Mouse (Mus musculus): ENCODE measurements around the gene Taf5l. TPM values are rescaled to one million over a fixed set of nuclear protein-coding genes. Genes with fewer than 3 reads are reported as not detected.
"Not testable (repeated sequence)": the region's sequence is repeated elsewhere in the genome, so short reads cannot be mapped to it uniquely, and the experiment has no call there.

Gene Taf5l
- polyA plus RNA-seq, 1 experiment from 2014 or later = 48.8 TPM

GRCm38 (mm10) chr8:124039351-124039750 is 18.2 kb upstream of the Taf5l start:
- DNase-seq (ENCODE audit: extremely low spot score, low spot score) = no peak
- Histone ChIP-seq H3K9me3 (no peaks in the 10 kb centered on the region), H3K36me3 (replicated peaks) (peaks cover 97% of the 10 kb centered on the region), H3K27ac (no peak overlapping the region), H3K4me1 (no peaks in the 10 kb centered on the region), H3K4me3 (no peak overlapping the region), H3K27me3 (ENCODE audit: poor library complexity, severe bottlenecking) (no peaks in the 10 kb centered on the region)
- WGBS = 77% methylated on average over 4 of the region's 4 CpGs

DNA sequence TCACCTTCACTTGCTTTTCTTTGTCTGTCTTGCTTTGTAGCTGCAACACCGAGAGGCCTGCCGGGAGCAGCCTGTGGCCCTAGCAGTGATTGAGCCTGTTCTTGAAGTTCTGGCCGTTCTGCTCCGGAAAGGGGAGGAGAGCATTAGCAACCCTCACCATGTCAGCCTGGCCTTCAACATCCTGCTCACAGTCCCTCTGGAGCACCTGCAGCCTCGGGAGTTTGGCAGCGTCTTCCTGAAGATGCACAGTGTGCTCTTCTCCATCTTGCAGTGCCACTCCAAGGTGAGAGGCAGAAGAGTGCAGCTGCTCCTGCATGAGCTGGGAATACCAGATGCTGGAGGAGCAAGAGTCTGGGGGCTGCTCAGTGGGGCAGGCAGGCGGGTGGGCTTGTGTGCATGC is 16.9 kb upstream of the Taf5l start:
- Histone ChIP-seq H3K27me3 (ENCODE audit: poor library complexity, severe bottlenecking) (no peaks in the 10 kb centered on the region), H3K36me3 (replicated peaks) (peaks cover 97% of the 10 kb centered on the region), H3K27ac (no peak overlapping the region), H3K9me3 (no peaks in the 10 kb centered on the region), H3K4me1 (no peaks in the 10 kb centered on the region), H3K4me3 (no peak overlapping the region)
- DNase-seq (ENCODE audit: extremely low spot score, low spot score) = no peak
- WGBS = 93% methylated on average over 7 of the region's 7 CpGs

DNA sequence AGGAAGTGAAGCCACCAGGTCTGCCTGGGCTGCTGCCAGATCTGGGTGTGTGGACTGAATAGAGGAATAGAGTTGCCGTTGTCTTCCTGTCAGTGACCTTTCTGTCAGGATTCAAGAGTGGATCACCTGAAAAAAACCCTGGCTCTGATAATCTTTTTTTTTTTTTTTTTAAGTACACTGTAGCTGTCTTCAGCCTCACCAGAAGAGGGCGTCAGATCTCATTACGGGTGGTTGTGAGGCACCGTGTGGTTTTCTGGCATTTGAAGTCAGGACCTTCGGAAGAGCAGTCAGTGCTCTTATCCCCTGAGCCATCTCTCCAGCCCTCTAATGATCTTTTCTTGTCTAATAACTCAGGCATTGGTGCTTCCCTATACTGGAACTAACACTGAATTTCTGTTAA is 12.2 kb upstream of the Taf5l start:
- Histone ChIP-seq H3K36me3 (replicated peaks) (peaks cover 94% of the 10 kb centered on the region), H3K4me1 (no peaks in the 10 kb centered on the region), H3K9me3 (no peaks in the 10 kb centered on the region), H3K4me3 (no peak overlapping the region), H3K27me3 (ENCODE audit: poor library complexity, severe bottlenecking) (no peaks in the 10 kb centered on the region), H3K27ac (no peak overlapping the region)
- 68% methylated on average over 5 of the region's 5 CpGs for WGBS
- no peak for DNase-seq (ENCODE audit: extremely low spot score, low spot score)

GRCm38 (mm10) chr8:124027831-124028230 is 6.6 kb upstream of the Taf5l start:
- peaks cover 92% of the 10 kb centered on the region for H3K36me3 ChIP-seq (replicated peaks)
- no peak for DNase-seq (ENCODE audit: extremely low spot score, low spot score)
- H3K9me3 ChIP-seq = no peaks in the 10 kb centered on the region
- H3K4me3 ChIP-seq = no peak overlapping the region
- H3K27ac ChIP-seq = no peak overlapping the region
- WGBS = 90% methylated on average over 6 of the region's 6 CpGs
- no peaks in the 10 kb centered on the region for H3K4me1 ChIP-seq
- no peaks in the 10 kb centered on the region for H3K27me3 ChIP-seq (ENCODE audit: poor library complexity, severe bottlenecking)

GRCm38 (mm10) chr8:124026265-124026664 is 5.1 kb upstream of the Taf5l start:
- 83% methylated on average over 2 of the region's 2 CpGs for WGBS
- H3K4me1 ChIP-seq = peaks cover 15% of the 10 kb centered on the region
- H3K9me3 ChIP-seq; H3K27me3 ChIP-seq (ENCODE audit: poor library complexity, severe bottlenecking); H3K27ac ChIP-seq; DNase-seq (ENCODE audit: extremely low spot score, low spot score); H3K4me3 ChIP-seq: not testable (repeated sequence)
- H3K36me3 ChIP-seq (replicated peaks) = peaks cover 83% of the 10 kb centered on the region

- peak overlapping the region; percentile 87 for H3K4me3 ChIP-seq
- peaks cover 27% of the 10 kb centered on the region for H3K36me3 ChIP-seq (replicated peaks)
- peak overlapping the region; percentile 98 for H3K27ac ChIP-seq
- no peaks in the 10 kb centered on the region for H3K27me3 ChIP-seq (ENCODE audit: poor library complexity, severe bottlenecking)
- H3K4me1 ChIP-seq = peaks cover 40% of the 10 kb centered on the region
- 1% methylated on average over 55 of the region's 87 CpGs for WGBS
- no peaks in the 10 kb centered on the region for H3K9me3 ChIP-seq
- peak; percentile 69 for DNase-seq (ENCODE audit: extremely low spot score, low spot score)
Measured at GRCm38 (mm10) chr8:124020439-124021236, 559 bp downstream of the Taf5l start.

GRCm38 (mm10) chr8:124019782-124020181 is 1.4 kb downstream of the Taf5l start:
- H3K27ac ChIP-seq = no peak overlapping the region
- no peaks in the 10 kb centered on the region for H3K27me3 ChIP-seq (ENCODE audit: poor library complexity, severe bottlenecking)
- peak; percentile 28 for DNase-seq (ENCODE audit: extremely low spot score, low spot score)
- no peaks in the 10 kb centered on the region for H3K9me3 ChIP-seq
- H3K4me3 ChIP-seq = peak overlapping the region; percentile 87
- 47% methylated on average over 13 of the region's 13 CpGs for WGBS
- H3K4me1 ChIP-seq = peaks cover 40% of the 10 kb centered on the region
- peaks cover 18% of the 10 kb centered on the region for H3K36me3 ChIP-seq (replicated peaks)

GRCm38 (mm10) chr8:124014751-124015150 is 6.4 kb downstream of the Taf5l start:
- DNase-seq (ENCODE audit: extremely low spot score, low spot score) = no peak
- 91% methylated on average over 3 of the region's 3 CpGs for WGBS

GRCm38 (mm10) chr8:124014299-124014698 is 6.9 kb downstream of the Taf5l start:
- not testable (repeated sequence) for H3K27ac ChIP-seq; H3K4me1 ChIP-seq; H3K27me3 ChIP-seq (ENCODE audit: poor library complexity, severe bottlenecking); H3K4me3 ChIP-seq; H3K9me3 ChIP-seq; DNase-seq (ENCODE audit: extremely low spot score, low spot score)
- H3K36me3 ChIP-seq (replicated peaks) = peaks cover 17% of the 10 kb centered on the region
- WGBS = 93% methylated on average over 7 of the region's 7 CpGs

More at GRCm38 (mm10) chr8:124014751-124015150, 6.4 kb downstream of the Taf5l start:
- Histone ChIP-seq H3K9me3 (no peaks in the 10 kb centered on the region), H3K27ac (no peak overlapping the region), H3K4me1 (peaks cover 14% of the 10 kb centered on the region), H3K27me3 (ENCODE audit: poor library complexity, severe bottlenecking) (no peaks in the 10 kb centered on the region), H3K36me3 (replicated peaks) (peaks cover 13% of the 10 kb centered on the region), H3K4me3 (no peak overlapping the region)

- WGBS = 96% methylated on average over 3 of the region's 3 CpGs
- Histone ChIP-seq H3K36me3 (replicated peaks) (peaks cover 39% of the 10 kb centered on the region), H3K9me3 (no peaks in the 10 kb centered on the region), H3K4me1 (no peaks in the 10 kb centered on the region), H3K4me3 (no peak overlapping the region), H3K27ac (no peak overlapping the region), H3K27me3 (ENCODE audit: poor library complexity, severe bottlenecking) (no peaks in the 10 kb centered on the region)
- DNase-seq (ENCODE audit: extremely low spot score, low spot score) = no peak
Measured at GRCm38 (mm10) chr8:124011989-124012586, 9.1 kb downstream of the Taf5l start.

- Histone ChIP-seq H3K9me3 (no peaks in the 10 kb centered on the region), H3K27me3 (ENCODE audit: poor library complexity, severe bottlenecking) (no peaks in the 10 kb centered on the region), H3K4me3 (no peak overlapping the region), H3K27ac (no peak overlapping the region), H3K36me3 (replicated peaks) (peaks cover 45% of the 10 kb centered on the region), H3K4me1 (no peaks in the 10 kb centered on the region)
- WGBS = 91% methylated on average over 3 of the region's 3 CpGs
- DNase-seq (ENCODE audit: extremely low spot score, low spot score) = no peak
Measured at GRCm38 (mm10) chr8:124011580-124011979, 9.6 kb downstream of the Taf5l start.

GRCm38 (mm10) chr8:124007829-124008228 is 13.4 kb downstream of the Taf5l start:
- no peak for DNase-seq (ENCODE audit: extremely low spot score, low spot score)
- 93% methylated on average over 6 of the region's 6 CpGs for WGBS
- peaks cover 82% of the 10 kb centered on the region for H3K36me3 ChIP-seq (replicated peaks)
- no peaks in the 10 kb centered on the region for H3K4me1 ChIP-seq
- H3K9me3 ChIP-seq = no peaks in the 10 kb centered on the region
- no peaks in the 10 kb centered on the region for H3K27me3 ChIP-seq (ENCODE audit: poor library complexity, severe bottlenecking)
- H3K27ac ChIP-seq = no peak overlapping the region
- no peak overlapping the region for H3K4me3 ChIP-seq

- Histone ChIP-seq H3K9me3 (no peaks in the 10 kb centered on the region), H3K4me1 (no peaks in the 10 kb centered on the region), H3K4me3 (no peak overlapping the region), H3K27me3 (ENCODE audit: poor library complexity, severe bottlenecking) (no peaks in the 10 kb centered on the region), H3K27ac (no peak overlapping the region), H3K36me3 (replicated peaks) (peaks cover 99% of the 10 kb centered on the region)
- no peak for DNase-seq (ENCODE audit: extremely low spot score, low spot score)
- 95% methylated on average over 10 of the region's 10 CpGs for WGBS
Measured at GRCm38 (mm10) chr8:124002546-124003108, 18.6 kb downstream of the Taf5l start.
